8 mouse cellular contexts compared by ENCODE assay signal in the genomic region with DNA sequence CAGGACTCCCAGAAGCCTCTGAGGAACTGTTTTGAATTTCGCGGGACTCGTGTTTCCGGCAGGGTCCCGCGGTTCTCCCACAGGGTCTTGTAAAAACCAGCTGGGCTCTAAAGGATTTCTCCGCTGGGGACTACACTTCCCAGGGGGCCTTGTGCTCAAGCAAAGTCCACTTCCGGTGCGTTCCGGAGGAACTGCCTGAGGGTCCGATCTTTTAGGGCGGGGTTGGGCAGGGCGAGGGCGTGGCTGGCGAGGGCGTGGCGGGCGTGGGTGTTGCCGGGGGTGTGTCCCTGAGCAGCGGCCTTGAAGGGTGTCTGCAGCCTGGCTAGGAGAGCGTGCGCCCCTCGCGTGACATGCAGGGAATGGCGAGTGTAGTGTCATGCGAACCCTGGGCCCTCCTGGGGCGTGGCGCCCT. TPM values are rescaled to one million over a fixed set of nuclear protein-coding genes. Genes with fewer than 3 reads are reported as not detected.
DNase-seq lines count a peak whose midpoint lies in the region; ATAC-seq and TF ChIP-seq lines count a peak whose summit lies in the region.

A gene (plus strand): TSS at position 252 of the 412 bp plus-strand sequence.

- peak; percentile 91 for DNase-seq in MEL-GATA-1-ER (ENCODE audit: extremely low read depth, low read depth)
- DNase-seq in cerebellum, adult 8-10 months = peak; percentile 89
- peak; percentile 98 for DNase-seq in forelimb bud, embryonic 11.5 days (ENCODE audit: low read depth, low spot score)
- DNase-seq in hindbrain, embryonic 10.5 days (ENCODE audit: low spot score) = peak; percentile 98
- peak; percentile 93 for DNase-seq in layer of hippocampus, adult 9-11 months
- DNase-seq in lung, postnatal 0 days (ENCODE audit: low spot score) = peak; percentile 97
- DNase-seq in ovary, postnatal 14 days (ENCODE audit: low spot score) = peak; percentile 93
- peak; percentile 95 for DNase-seq in thymus, postnatal 14 days

- peak within 1 kb of the TSS; percentile 86 for H3K27ac ChIP-seq in hindbrain, embryonic 10.5 days
- peak within 1 kb of the TSS; percentile 21; the same call in 1 of the 2 replicates for H3K27ac ChIP-seq in lung, postnatal 0 days (ENCODE audit: low read length)

- peak within 1 kb of the TSS; percentile 76 for H3K4me2 ChIP-seq in lung, postnatal 0 days (replicated peaks; ENCODE audit: low read depth, low read length)

- peak within 1 kb of the TSS; percentile 70 for H3K4me3 ChIP-seq in hindbrain, embryonic 10.5 days
- peak within 1 kb of the TSS; percentile 52 for H3K4me3 ChIP-seq in lung, postnatal 0 days (ENCODE audit: low read depth, low read length)

- under 1% methylated on average over 28 of the region's 28 CpGs for WGBS in hindbrain, embryonic 10.5 days
- 0% methylated on average over 27 of the region's 28 CpGs for WGBS in lung, postnatal 0 days

- H3K27me3 ChIP-seq in hindbrain, embryonic 10.5 days (ENCODE audit: insufficient read depth, poor library complexity, severe bottlenecking) = no peaks in the 10 kb centered on the region
- H3K27me3 ChIP-seq in lung, postnatal 0 days (replicated peaks; ENCODE audit: insufficient read depth, low read length) = no peaks in the 10 kb centered on the region

- peaks cover 19% of the 10 kb centered on the region for H3K4me1 ChIP-seq in hindbrain, embryonic 10.5 days (replicated peaks)
- peaks cover 4% of the 10 kb centered on the region; the same call in 1 of the 2 replicates for H3K4me1 ChIP-seq in lung, postnatal 0 days (ENCODE audit: insufficient read depth, low read depth, low read length)

- ATAC-seq in lung, postnatal 0 days = peak; percentile 98

- peaks cover 20% of the 10 kb centered on the region for H3K36me3 ChIP-seq in hindbrain, embryonic 10.5 days
- H3K36me3 ChIP-seq in lung, postnatal 0 days (ENCODE audit: insufficient read depth, low read length) = no peaks in the 10 kb centered on the region

- H3K9me3 ChIP-seq in hindbrain, embryonic 10.5 days = peaks cover 2% of the 10 kb centered on the region; the same call in 1 of the 2 replicates
- H3K9me3 ChIP-seq in lung, postnatal 0 days (ENCODE audit: low read length) = no peaks in the 10 kb centered on the region

- TF ChIP-seq CTCF in lung, postnatal 0 days (IDR thresholded peaks at IDR 0.05) = peak; percentile 68

- peak within 1 kb of the TSS; percentile 39; the same call in 1 of the 2 replicates for H3K9ac ChIP-seq in lung, postnatal 0 days (replicated peaks; ENCODE audit: low read depth)

- no peak for TF ChIP-seq EP300 in lung, postnatal 0 days (IDR thresholded peaks at IDR 0.05)

RNA-seq across cellular contexts. Expression of the gene that starts here (rescaled TPM):
- 12.0 and 13.0 TPM in 2 replicates for polyA plus RNA-seq in hindbrain, embryonic 10.5 days (2016; fragmentation: Nextera tagmentation; extraction: Ambion mirVana)
- polyA plus RNA-seq in lung, postnatal 0 days (2015; fragmentation: Nextera tagmentation; extraction: Ambion mirVana) = 5.0 and 5.3 TPM in 2 replicates

Comparison
In these comparisons a context has a peak if more than half of its experiments do, and no peak if none do; other contexts are left out.
1. Peak in every context shown above with its lines: DNase-seq, ATAC-seq, H3K4me3 ChIP-seq and H3K27ac ChIP-seq.